Mouse (Mus musculus): Measurements from ENCODE around the gene Olfr518.
A peak's percentile ranks its signal among the peaks of the same experiment; 100 is the strongest.

Gene Olfr518

DNA sequence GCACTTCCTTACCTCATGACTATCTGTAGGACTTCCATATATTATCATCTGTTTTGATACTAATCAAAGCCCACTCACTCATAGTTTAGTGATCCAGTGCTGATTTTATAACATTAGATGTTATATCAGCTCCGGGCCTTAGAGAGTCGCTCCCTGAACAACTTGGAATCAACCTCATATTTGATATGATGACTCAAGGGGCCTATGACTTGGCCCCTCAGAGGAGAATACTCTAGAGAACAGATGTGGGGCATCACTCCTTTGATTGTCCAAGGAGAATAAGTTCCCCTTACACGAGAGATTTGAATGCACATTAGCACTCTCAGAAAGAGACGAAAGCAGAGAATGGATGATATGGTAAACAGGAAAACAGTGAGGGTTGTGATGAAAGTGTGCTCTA lies at the start of gene Olfr518:
Gene Olfr518 (minus strand): TSS at position 101 of the 400 bp plus-strand sequence.
- DNase-seq: no peak

DNA sequence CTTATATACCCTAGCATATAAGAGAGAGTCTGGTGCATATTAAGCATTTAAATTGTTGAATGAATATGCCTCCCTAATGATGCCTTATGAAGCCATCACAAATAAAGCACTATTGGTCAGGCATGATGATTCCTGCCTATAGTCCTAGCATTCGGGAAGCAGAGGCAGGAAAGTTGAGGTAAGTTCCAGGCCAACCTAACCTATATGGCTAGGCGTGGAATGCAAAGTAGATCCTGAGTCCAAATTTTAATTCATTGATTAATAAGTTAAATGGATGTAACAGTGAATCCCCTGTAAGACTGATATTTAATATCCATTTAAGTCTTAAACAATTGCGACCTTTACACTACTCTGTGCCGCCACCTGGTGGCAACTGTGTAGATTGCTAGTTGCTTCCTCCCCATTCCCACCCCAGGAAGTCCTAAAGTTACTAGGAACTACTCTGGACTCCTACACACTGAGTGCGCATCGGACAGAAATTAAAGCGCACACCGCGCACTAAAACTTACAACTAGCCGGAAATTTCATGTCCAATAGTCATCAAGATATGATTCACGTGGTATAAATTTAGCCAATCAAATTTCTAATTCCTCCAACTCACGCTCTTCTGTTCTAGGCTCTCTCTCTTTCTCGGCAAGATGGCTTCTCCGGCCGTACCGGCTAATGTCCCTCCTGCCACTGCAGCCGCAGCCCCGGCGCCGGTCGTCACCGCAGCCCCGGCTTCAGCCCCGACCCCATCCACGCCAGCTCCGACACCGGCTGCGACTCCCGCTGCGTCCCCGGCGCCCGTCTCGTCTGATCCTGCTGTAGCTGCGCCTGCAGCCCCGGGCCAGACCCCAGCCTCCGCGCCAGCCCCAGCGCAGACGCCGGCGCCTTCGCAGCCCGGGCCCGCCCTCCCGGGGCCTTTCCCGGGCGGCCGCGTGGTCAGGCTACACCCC lies 49.3 kb upstream of the Olfr518 start, which contains the start of gene Eif3f:
Gene Eif3f (plus strand): TSS at position 624 of the 938 bp plus-strand sequence.
- DNase-seq: peak; percentile 86 to 89

DNA sequence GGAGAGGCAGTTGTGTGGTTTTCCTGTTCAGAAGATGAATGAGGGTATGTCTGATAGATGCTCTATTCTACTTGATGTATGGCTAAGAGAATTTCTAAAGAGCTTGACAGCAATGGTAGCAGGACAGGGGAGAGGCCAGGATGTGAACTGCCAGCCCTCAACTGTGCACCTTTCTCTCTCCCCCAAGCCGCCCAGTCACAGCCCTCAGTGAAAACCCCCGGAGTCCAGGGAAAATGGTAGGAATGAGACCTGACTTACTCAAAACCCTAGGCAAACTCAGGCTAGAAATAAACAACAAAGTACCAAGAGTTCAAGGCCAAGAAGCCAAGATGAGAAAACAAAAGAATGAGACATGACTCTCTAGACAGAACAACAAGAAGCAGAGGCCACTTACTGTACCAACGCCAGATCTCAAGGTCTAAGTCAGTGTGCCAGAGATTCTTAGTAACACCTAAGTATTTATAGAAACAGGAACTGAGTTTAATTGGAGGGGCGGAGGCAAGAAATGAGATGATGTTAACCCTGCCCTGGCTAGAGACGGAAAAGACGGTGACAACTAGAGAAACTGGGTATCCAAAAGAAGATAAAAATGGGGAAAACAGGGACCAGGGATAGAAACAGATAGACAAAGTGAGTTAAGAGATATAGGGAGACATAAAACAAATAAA lies 45.1 kb upstream of the Olfr518 start, which contains the start of gene Nlrp10:
Gene Nlrp10 (minus strand): TSS at position 453 of the 668 bp plus-strand sequence.
- no peak for DNase-seq

DNA sequence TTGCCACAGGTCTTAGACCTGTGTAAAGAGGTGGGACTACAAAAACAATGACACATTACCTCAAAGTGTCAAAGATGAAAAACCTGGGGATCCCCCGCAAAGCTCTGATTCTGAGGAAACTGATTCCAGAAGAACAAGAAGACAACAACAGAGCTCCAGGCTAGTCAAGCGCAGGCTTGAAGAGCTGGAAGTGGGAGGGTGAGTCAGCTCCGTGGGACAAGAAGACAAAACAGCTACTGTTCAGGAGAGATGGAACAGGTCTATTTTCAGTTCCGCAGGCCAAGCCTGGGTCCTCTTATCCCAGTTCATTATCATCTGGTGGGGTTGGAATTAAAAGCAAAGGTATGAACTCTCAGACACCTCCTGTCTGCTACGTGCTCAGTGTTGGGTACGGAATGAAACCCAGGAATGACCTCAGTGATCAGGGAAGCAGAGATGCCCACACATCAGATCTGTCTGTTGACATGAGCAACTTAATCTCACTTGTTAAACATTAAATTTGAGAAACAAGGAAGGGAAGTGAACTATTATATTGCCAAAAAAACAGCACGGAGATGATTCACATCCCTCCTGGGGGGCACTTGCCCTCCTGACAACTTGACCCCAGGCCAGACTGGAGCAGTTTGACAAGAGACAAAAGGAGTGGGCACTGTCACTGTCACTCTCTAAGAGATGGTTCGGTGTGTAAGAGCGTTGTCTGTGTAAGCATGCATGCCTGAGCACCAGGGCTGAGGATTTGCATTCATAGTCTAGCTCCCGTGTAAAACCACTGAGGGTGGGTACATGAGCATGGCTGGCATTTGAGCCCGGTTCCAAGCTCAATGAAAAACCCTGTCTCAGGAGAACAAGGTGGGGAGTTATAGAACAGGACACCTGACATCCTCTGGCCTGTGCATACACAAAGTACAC lies 43.7 kb upstream of the Olfr518 start:
- DNase-seq: no peak

DNA sequence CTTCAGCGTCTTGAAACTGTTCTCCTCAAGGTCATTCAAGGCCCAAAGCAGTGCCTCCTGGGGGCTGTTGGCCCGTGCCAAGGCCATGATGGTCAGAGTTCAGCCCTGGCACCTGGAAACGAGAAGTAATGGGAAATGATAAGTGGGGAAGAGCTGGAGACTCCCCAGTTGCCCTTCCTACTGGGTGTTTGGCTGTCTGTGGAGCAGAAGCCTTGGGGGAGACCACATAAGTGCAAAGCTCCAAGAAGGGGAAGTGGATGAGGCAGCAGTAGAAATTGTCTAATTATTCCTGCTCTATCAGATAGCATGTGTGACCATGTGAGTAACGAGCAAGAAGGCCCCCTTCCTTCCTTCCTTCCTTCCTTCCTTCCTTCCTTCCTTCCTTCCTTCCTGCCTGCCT lies 42.2 kb upstream of the Olfr518 start:
- no peak for DNase-seq

DNA sequence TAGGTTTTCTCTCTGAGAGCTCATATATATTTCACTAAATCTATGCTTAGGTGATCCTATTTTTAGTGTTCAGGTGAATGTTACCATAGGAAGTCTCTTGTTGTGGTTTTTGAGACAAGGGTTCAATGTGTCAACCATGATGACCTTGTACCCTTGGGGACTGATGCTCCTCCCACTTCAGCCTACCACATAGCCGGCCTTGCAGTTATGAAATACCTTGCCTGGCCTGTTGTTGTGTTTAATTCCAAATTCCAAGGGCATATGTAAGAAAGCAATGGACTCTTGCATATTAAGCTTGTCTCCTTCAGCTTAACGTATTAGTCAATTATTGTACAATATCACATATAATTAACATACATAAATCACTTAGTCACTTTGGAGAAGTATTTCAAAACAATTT lies 19.2 kb upstream of the Olfr518 start:
- DNase-seq: no peak

DNA sequence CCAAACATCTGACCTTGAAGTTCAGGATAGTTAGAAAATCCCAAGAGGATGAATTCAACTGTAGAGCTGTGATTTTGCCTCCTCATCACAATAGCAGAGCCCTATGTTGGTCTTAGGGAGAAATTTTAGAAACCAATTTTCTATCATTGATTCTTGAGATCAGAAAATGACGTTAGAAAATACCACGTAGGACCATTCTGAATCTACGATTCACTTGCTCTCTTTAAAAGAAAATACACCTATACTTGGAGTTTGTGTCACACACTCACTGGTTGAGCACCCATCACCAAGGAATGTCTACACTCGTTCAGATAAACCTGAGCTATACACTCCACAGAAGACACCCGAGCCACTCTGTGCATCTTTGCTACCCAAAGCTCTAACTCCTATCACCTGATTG lies 9.5 kb upstream of the Olfr518 start, which contains the start of gene Olfr519:
Gene Olfr519 (minus strand): TSS at position 101 of the 400 bp plus-strand sequence.
- DNase-seq: no peak

DNA sequence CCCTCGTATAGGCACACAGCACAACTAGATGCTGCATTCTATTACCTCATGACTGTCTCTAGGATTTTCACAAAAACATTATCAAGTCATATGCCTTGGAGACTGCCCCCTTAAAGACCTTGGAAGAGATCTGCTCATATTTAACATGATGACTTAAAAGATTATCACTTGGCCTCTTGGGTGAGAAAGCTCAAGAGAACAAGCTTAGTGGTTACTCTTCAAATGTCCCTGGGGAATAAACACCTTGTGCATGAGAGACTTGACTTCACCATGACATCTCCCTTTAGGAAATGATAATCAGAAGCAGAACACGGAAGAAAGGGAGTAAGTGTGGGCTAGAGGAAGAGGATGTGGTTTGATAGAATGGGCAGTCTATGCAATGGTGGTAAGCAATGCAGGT lies 12.5 kb downstream of the Olfr518 start, which contains the start of gene Olfr517:
Gene Olfr517 (minus strand): TSS at position 101 of the 400 bp plus-strand sequence.
- no peak for DNase-seq

DNA sequence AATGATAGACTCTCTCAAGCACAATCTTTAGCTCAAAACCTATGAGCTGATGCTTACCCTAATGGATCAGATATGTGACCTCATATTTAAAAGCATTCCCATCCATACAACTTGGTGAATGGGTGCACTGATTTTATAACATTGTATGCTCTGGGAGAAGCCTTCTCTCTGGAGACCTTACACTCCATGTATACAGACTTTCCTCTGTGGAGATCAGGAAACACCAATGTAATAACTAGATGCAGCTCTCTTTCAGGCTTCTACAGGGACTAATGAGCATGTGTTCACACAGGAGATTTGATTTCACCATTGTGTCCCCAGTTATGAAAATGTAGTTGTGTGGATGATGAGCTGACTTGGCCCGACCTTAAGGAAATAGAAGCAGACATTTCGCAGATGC lies 34.4 kb downstream of the Olfr518 start, which contains the start of gene Olfr516:
Gene Olfr516 (minus strand): TSS at position 101 of the 400 bp plus-strand sequence.
- DNase-seq: no peak

All from spleen, adult 18-20 months (tissue).